Mouse (Mus musculus) 3T3-L1 (cell line): Measurements from ENCODE around the gene Slfn5.
A peak's percentile ranks its signal among the peaks of the same experiment; 100 is the strongest.
"Not testable (repeated sequence)": the region's sequence is repeated elsewhere in the genome, so short reads cannot be mapped to it uniquely, and the experiment has no call there.

Experiments
- DNase-seq: peaks from one replicate; pipeline ENCODE4 v3.0.0-alpha.2; 2015; ENCODE audit warnings: low read depth, low spot score

The Slfn5 gene

DNA sequence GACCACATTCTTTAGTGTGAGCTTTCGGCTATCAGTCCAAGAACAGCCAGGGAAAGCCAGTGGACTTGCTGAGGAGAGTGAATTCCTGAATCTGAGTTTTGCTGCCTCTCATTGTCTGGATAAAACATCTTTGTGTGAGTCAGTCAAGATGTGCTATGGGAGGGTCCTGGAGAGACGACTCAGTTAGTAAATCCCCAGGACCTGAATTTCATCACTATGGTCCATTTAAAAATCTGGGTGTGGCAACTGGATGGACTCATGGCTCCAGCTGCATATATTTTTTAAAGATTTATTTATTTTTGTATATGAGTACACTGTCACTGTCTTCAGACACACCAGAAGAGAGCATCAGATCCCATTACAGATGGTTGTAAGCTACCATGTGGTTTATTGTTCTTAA lies 5.5 kb upstream of the Slfn5 start:
- peak; percentile 73 for DNase-seq

DNA sequence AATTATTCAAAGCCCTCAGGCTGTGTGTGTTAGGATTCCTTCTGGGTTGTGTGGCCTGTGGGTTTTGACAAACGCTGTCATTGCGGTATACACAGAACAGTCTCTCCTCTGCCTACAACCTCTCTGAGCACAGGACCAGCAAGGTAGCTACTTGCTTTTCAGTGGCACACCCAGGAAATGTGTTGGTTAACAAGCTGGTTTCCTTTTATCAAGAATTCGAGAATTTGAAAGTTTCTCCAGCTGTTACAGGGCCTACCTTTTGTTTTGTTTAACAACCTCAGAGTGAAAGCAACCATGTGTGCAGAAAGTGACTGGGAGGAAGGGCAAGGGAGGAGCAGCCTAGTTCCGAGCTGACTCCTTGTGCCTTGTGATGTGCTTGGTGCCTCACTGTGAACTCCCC lies 3.7 kb upstream of the Slfn5 start:
- peak; percentile 12 for DNase-seq

DNA sequence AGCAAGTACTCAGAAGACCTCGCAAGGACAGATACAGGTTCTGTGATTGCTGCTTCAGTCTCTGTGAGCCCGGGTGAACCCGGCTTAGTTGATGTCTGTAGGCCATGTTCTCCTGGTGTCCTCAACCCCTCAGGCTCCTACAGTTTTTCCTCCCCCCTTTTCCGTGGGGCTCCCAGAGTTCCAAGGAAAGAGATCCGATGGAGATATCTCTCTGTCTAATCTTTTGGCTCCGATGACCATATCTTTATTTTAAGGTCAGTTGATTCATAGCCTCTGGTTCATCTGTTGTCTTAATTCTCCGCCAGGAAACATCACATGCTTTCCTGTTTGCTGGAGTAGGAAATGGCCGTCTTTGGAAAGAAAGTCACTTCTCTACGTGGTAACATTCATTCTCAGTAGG lies 2.1 kb upstream of the Slfn5 start:
- no peak for DNase-seq

DNA sequence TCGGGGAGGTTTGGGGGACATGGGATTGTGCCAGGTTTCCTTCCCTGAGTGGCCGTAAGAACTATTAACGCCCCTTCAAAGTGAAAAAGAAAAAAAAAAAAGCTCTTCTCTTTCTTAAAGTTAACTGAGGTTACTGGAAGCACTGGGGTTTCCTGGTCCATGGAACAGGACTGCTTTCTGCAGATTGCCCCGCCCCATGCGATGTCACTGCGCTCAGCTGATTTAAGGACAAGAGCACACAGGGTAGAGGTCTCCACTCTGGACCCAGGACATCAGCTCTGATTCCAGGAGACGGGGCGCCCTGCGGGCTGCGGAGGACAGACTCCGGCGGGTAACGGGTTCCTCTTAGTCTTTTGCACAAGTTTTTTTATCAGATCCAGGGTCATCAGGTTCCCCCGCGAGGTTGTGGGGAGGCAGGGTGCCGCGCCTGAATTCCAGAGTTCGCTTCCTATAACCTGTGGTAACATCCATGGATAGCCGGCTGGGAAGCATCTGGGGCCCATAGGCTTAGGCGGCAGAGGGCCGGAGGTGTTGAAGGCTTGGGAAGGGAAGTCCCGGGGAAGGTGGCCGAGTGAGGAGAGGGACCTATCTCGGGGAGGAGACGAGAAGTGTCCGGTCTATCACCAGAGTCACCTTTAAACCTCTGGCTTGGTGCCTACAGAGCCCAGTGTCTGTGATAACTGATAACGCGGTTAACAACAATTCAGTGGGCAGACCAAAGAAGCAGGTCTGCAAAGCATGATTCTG lies 889 bp downstream of the Slfn5 start:
- DNase-seq, result no peak

DNA sequence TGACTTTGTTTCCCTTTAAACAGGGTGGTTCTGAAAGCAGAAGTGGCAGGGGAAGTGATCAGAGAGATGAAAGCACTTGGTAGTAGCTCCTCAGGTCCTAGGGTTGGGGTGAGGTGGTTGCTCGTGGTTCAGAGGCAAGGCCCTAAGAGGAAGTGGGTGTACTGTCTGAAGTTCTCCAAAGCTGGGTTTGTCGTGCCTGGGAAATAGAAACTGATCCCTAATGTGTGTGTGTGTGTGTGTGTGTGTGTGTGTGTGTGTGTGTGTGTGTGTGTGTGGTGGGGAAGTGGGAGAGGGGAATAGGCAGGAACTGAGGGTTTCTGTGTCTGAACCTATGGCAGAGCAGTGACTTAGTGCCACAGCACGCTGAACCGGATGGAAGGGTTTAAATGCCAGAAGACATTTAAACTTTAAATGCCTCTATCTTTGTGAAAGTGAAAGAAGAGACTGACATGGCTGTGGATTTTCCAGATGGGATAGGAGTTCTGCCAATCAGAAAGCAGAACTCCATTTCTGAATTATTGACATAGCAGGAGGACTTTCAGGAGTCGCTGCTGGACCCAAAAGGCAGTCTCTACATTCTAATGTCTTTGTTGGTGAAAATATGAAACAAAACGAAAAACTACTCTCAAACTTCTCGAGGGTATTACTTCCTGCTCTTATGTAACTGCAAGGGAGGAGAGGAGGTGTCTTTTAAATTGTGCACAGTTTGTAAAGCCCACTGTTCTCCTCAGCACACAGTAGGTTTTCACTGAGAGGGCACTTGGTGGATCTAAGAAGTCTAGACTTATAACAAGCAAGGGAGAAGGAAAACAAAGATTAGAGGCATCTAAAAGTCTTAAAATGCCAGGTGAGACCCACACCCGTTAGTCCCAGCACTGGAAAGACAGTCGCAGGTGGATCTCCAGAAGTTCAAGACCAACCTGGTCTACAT lies 1.7 kb downstream of the Slfn5 start:
- DNase-seq, result no peak

DNA sequence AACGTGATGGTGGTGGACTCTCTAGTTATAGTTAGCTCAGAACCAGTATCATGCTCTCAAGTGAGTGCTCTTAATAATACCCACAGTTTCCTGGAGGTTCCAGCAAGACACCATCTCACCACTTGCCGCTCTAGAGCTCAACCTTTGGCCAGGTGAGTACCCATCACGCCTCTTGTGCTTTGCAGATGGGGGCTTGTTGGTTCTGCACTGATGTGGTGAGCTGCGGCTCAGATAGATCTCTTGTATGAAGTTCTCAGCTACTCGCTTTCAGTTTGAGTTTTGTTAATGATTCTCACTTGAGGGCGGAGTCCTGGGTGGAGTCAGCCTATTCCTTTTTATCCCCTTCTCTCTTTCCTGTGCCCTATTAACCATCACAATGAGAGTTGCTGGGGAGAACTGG lies 3.5 kb downstream of the Slfn5 start:
- DNase-seq, result no peak

DNA sequence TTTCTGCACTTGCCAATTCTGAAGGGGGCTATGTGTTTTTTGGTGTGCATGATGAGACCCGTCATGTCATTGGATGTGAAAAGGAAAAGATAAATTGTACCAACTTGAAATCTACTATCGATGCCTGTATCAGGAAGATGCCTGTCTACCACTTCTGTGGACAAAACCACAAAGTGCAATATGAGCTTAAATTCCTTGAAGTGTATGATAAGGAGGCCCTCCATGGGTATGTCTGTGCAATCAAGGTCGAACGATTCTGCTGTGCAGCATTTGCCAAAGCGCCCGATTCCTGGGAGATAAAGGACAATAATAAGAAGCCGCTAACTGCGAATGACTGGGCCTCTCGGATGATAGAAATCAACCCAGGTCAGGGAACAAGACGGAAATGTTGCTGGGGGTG lies 5.8 kb downstream of the Slfn5 start:
- no peak for DNase-seq

DNA sequence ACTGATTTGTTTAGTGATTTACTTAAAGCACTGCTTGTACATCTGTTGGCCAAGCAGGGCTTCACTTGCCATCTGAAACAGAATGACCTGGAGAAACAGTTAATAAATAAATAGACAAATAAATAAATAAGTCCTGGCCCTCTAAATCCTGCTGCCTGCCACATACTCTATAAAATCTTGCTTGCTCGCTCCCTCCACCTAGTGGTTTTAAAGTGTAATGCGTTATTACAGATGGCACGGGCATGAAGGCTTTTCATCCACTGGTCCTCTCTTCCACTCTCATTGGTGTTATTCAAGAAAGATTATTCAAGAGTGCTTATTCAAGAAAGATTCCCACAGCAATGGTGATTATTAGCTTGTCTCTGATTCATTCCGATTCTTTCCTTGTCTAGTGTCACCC lies 8.5 kb downstream of the Slfn5 start:
- peak; percentile 69 for DNase-seq

DNA sequence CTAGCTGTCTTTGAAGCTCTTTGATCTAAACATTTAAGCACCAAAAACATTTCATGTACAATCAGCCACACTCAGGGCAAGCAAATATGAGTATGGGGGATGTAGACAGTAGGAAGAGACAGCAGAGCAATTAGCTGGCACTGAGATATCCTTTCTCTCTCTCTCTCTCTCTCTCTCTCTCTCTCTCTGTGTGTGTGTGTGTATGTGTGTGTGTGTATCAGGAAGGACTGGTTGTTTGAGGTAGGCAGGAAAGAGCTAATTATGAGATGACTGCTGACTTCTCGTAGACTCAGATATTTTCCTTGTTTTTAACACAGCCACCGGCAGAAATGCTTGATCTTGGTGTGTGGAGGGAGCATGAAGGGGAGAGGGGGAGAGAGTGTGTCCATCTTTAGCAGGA lies 10.6 kb downstream of the Slfn5 start:
- no peak for DNase-seq

DNA sequence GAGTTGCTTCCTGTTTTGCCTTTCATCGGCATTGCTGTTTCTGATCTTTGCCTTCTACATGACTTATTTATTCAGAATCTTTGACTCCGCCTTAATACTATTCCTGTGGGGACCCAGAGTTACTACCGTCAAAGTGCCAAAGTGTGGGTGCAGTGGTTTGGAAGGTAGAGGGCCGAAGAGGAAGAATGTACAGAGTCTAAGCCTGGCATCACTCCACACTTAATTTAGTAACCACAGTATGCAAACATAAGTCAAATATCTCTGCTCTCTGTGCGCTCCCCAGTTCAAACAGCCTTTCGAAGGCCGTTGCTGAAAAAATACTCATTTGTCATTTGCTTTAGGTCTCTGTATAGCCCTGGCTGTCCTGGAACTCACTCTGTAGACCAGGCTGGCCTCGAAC lies 11.1 kb downstream of the Slfn5 start:
- DNase-seq, result no peak

DNA sequence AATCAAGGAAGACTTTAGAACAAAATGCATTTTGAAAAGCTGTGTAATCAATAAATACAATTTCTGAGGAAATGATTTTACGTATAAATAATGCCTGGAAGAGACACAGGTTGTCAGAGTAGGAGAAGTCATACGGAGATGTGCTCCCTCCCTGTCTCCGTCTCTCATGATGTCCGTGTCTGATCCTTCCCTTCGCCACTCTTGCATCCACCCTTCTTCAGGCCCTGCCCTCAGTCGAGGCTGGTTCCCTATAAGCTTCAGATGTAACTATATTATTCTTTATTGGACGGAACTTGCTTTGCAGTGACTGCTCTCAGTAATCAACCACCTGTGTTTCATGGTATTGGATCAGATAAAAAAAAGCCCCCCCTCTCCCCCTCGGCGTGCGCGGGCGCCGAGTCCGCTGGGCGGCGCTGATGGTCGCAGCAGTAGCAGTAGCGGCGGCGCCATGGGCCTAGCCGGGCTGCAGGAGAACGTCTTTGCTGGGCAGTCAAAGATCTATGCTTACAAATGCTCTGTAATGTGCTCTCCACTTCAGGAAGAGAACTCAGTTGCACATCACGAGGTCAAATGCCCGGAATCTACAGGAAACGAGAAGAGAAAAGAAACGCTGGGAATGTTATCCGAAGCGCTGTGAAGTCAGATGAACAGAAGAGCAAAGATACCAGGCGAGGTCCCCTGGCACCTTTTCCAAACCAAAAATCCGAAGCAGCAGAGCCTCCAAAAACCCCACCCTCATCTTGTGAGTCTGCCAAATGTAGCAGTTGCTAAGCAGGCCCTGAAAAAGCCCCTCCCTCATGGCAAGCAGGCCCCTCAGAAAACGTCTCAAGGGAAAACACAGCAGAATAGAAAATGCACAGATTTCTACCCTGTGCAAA lies 19.8 kb downstream of the Slfn5 start:
- DNase-seq, result no peak

DNA sequence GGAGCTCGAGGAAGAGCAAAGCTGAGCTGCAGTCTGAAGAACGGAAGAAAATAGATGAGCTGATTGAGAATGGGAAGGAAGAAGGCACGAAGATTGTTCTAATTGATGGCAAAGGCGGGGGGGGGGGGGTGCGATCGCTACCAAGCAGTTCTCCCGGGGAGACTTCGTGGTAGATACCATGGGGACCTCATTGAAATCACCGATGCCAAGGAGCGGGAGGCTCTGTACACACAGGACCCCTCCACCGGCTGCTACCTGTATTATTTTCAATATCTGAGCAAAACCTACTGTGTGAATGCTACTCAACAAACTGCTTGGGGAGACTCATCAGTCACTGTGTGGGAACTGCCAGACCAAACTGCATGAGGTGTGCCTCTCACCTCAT lies 20.4 kb downstream of the Slfn5 start:
- no peak for DNase-seq

DNA sequence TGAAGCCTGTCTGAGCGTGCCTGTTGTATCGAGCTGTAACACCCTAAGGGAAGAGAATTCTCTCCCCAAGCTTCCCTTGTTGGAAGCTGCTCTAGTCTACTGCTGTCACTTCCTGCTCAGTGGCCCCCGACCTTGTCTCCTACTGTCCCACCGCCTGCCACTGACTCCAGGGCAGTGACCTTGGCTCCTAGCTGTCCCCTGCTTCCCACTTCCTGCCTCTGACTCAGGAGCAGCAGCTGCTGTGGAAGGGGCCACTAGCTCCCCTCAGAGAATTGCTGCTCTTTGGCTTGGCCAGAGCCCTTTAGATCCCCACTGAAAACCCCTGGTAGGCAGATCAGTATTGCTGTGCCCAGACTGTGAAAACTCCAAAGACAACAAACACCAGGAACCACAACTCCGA lies 22.8 kb downstream of the Slfn5 start:
- peak; percentile 21 for DNase-seq

DNA sequence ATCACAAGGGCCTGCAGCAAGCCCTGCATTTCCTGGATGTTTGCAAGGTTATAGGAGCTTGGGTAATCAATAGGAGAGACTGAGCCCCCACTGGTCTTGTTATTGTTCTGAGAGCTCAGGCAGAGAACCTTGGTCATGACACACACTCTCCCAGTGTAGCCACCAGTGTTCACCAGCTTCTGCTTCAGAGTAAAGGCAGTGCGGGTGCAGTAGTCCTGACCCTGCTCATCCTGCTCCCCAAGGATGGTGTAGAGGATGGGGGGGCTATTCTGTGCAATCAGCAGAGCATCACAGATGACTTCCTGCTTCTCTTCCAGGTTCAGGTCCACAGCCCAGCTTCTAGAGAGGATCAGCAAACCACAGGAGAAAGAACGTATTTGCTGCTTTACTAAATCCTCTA lies 31.3 kb downstream of the Slfn5 start:
- not testable (repeated sequence) for DNase-seq

DNA sequence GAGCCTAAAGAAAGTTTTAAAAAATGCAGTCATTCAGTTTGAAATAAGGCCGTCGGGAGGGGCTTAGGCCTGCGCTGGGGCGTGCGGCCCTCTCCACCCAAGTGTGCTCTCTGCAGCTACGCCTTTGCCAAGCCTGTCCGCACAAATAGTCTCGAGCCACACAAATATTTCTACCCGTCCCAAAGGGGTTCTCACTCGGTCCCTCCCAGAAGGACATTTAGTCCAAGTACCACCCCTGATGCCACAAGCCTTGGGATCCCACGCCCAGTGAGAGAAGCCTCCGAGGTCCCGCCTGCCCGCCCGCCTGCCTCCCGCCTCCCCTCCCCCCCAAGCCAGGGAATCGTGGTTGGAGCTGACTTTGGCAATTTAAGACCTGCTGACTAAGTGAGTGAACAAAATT lies 32.0 kb downstream of the Slfn5 start:
- no peak for DNase-seq

DNA sequence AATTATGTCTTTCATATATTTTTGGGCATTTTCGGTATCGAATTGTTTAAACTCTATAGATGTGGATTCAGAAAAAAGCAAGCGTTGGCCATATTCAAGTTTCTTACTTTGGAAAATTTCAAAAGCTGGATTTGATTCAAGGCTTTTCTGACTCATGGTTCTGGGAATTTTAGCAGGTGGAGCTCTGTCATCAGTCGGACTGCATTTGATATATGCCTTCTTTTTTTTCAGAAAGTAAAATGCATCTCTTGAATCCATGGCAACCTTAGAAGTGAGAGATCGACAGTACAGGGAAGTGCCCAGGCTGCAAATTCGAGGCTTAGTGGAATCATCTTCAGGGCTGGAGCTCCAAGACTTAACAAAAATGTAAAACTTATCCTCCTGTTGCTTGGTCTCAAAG lies 36.5 kb downstream of the Slfn5 start:
- peak; percentile 64 for DNase-seq

DNA sequence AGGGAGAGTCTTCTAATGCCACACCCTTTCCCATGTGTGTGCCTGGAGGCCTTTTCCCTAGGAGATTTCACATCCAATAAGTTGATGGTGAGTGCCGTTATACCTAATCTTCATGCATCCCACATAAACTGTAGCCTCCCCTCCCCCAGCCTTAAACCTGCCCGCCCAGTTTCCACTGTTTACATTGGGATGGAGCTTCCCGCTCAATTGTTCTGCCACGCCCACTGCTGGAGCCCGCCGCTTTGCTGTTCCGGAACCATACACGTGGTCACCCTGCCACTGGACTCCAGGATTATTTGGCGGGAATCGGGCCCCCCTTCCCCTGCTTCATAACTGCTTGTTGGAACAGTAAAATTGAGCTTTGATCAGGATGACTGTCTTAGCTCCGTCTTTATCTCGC lies 38.2 kb downstream of the Slfn5 start:
- DNase-seq, result no peak

DNA sequence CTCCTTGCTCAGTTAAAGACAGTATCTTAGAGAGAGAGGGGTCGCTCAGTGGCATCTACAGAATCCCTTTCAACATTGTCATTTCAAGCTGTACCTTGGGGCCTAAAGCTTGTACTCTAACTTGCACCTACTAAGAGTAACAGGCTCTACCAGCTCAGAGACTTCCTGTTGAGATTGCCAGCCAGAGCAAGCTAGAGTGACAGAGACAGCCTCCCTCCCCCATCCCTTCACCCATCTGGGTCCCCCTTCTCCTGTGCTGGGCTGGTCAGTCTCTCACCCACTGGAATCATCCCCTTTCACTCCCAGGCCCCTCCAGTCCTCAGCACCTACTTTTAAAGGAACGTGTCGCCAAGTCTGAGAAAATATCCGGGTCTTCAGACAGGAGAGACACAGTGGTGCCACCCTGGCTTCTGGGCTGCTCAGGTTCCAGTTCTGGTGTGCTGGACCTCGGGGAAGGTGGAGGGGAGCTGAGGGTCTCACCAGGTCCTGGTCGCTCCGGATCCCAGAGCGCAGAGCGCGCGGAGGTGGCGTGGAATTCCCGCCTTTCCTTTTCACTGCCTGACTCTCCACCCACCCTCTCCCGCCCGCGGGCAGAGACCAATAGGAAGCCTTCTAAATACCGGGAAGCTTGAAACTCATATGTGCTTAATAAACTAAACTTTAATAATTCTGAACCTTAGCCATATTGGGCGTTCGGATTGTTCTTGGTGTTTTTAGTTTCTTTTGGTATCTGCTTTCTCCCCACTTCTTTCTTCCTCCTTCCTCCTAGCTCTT lies 39.6 kb downstream of the Slfn5 start:
- peak; percentile 81 for DNase-seq

DNA sequence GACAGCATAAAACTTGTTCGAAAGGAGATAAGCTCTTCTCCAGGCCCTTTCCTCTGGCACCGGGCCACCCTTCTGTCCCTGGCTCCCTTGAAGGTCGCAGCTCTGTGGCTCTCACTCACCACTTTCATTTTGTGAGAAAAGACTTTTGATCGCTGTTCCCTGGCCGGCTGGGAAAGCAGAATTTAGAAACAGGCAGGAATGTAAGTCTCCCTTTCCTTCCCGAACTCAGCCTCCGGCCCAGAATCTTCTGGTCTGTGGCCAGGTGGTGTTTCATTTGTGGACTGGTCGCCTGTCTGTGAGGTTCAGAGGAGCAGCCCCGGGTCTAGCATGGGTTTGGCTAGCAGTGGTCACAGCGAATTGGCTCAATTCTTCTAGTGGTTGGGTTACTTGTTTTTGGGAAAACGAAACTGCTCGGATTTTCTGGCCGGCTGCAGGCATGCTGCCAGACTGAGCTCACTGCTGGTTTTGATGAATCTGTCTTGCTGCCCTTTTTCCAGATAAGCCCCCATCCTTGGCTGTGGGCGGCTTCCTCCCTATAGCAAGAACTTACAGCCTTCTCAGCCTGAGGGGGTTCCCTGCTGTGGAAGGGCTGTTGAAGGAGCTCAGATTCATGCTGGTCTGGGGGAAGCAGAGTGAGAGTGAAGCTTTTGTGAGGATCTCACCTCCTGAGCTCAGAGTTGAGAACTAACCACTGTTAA lies 40.5 kb downstream of the Slfn5 start, which contains the start of gene Slfn9:
Gene Slfn9, minus strand, starts transcription at position 362 of the 698 bp plus-strand sequence.
- DNase-seq, result peak; percentile 74

DNA sequence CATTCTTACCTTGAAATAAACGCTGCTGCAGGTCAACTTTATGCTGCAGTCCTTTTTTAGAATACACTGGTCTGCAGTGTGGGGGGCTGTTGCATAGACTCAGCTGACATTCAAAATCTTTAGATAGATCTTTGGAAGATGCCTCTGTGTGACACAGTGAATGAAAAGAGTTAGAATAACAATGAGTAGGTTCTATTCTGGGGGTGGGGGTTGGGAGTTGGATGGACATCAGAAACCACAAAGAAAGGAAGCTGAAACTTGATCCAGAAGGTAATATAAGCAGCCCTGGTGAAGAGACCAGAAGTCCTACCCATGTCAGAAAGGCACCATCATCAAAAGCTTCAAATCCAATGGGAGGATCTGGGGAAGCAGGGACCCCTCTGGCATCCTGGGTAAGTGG lies 62.2 kb downstream of the Slfn5 start:
- peak; percentile 52 for DNase-seq
